Mouse (Mus musculus) C2C12 (cell line): ENCODE measurements around the gene Prpsap2. TPM values are rescaled to one million over a fixed set of nuclear protein-coding genes. Genes with fewer than 3 reads are reported as not detected.
A peak's percentile ranks its signal among the peaks of the same experiment; 100 is the strongest.

Experiments
- H3K27me3 ChIP-seq: one replicate; pipeline ENCODE4 v1.6.1; 2011; ENCODE audit not compliant: control insufficient read depth, insufficient read depth, insufficient read length
- H3K36me3 ChIP-seq: one replicate; pipeline ENCODE4 v1.6.1; 2011; ENCODE audit not compliant: control insufficient read depth, insufficient read depth
- H3K4me3 ChIP-seq: one replicate; pipeline ENCODE4 v1.5.1; 2011; ENCODE audit warnings: mild to moderate bottlenecking, control low read depth; ENCODE audit not compliant: poor library complexity, insufficient read depth, severe bottlenecking
- H3K79me2 ChIP-seq: one replicate; pipeline ENCODE4 v1.6.1; 2011; ENCODE audit not compliant: control insufficient read depth, insufficient read depth
- H3K79me3 ChIP-seq: one replicate; pipeline ENCODE4 v1.6.1; 2011; ENCODE audit warnings: low read depth, control low read depth
- H3ac ChIP-seq: one replicate; pipeline ENCODE3; 2011; ENCODE audit warnings: low read depth; ENCODE audit not compliant: control insufficient read depth, insufficient read length
- CEBPB ChIP-seq: IDR thresholded peaks from one replicate; pipeline ENCODE4 v1.6.1; 2011; ENCODE audit warnings: low read depth, mild to moderate bottlenecking, control low read depth, moderate library complexity
- CTCF ChIP-seq: IDR thresholded peaks from one replicate; pipeline ENCODE4 v1.5.1; 2011; ENCODE audit not compliant: control insufficient read depth, insufficient read depth, insufficient read length
- FOSL1 ChIP-seq: IDR thresholded peaks from one replicate; pipeline ENCODE4 v1.8.0; 2011; ENCODE audit warnings: mild to moderate bottlenecking, low read length; ENCODE audit not compliant: poor library complexity, insufficient read depth, severe bottlenecking
- MAX ChIP-seq: IDR thresholded peaks from one replicate; pipeline ENCODE4 v1.6.1; 2011; ENCODE audit warnings: mild to moderate bottlenecking, control low read depth
- MYOD1 ChIP-seq: IDR thresholded peaks from one replicate; pipeline ENCODE4 v1.6.1; 2011; ENCODE audit warnings: low read depth; ENCODE audit not compliant: control insufficient read depth, insufficient read length
- MYOG ChIP-seq: IDR thresholded peaks from one replicate; pipeline ENCODE4 v1.6.1; 2011; ENCODE audit not compliant: control insufficient read depth, insufficient read length; ENCODE audit errors: extremely low read depth
- USF1 ChIP-seq: IDR thresholded peaks from one replicate; pipeline ENCODE4 v1.6.1; 2011; ENCODE audit warnings: low read depth, mild to moderate bottlenecking, control low read depth, moderate library complexity
- polyA plus RNA-seq: library from polyadenylated mRNA; unstranded; fragments of >200 nt; fragmentation: generic; extraction: Trizol; gene quantifications from one replicate; pipeline ENCODE4 v1.2.1, GENCODE M21; 2012; ENCODE audit warnings: missing spikeins

The Prpsap2 gene
- polyA plus RNA-seq, 1 experiment = 15.9 TPM

DNA sequence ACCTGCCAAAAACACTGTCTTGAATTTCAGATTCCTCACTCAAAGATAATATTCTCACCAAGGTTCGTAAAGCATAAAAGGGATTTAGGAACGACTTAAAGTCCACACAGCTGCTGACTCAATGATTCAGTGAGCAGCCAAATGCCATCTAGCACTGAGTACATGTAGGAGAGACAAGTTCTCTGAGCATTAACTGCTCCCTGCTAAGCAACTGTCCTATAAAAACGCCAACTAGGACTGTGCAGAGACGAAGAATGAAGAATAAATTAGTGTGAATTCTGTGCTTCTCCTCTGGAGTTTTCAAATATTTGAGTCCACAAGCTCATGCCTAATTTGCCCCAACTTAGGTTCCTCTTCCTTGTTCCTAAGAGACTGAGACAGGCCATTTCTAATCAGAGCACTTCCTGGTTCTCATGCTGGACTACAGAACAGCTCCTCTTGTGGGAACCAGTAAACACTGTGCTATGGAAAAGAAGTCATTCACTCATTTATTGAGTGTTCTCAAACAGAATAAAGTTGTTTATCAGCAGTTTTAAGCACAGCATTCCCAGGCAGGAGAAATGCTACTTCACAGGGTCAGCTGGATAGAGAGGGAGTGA, 12.8 kb upstream of the Prpsap2 start:
- Histone ChIP-seq H3K36me3 (peaks cover 19% of the 10 kb centered on the region), H3ac (no peak overlapping the region), H3K4me3 (no peak overlapping the region), H3K79me2 (no peaks in the 10 kb centered on the region), H3K79me3 (no peaks in the 10 kb centered on the region), H3K27me3 (no peaks in the 10 kb centered on the region)
- TF ChIP-seq CEBPB = no peak
- TF ChIP-seq MAX = no peak
- TF ChIP-seq MYOD1 = no peak
- TF ChIP-seq CTCF = no peak
- TF ChIP-seq MYOG = no peak
- TF ChIP-seq USF1 = no peak
- TF ChIP-seq FOSL1 = no peak

DNA sequence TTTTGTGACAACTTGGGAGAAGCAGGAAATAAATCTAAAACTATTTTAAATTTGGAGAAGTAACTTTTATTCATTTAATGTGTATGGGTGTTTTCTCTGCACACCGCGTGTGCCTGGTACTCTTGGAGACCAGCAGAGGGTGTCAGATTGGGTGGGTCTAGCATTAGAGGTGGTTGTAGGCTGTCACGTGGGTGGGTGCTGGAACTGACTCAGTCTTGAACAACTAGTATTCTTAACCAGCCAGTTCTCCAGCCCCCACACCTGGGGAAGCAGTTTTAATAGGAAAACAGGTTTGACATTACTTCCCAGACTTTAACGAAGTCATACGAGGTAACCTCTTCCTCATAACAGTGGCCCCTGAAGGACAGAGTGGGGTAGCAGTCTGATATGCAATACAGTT, 1.4 kb downstream of the Prpsap2 start:
- Histone ChIP-seq H3K79me3 (peaks cover 10% of the 10 kb centered on the region), H3K27me3 (no peaks in the 10 kb centered on the region), H3K79me2 (peaks cover 44% of the 10 kb centered on the region), H3ac (peak overlapping the region; percentile 12), H3K4me3 (peak overlapping the region; percentile 52), H3K36me3 (peaks cover 6% of the 10 kb centered on the region)
- no peak for TF ChIP-seq MAX
- TF ChIP-seq MYOG = no peak
- TF ChIP-seq CTCF = peak; percentile 1
- peak; percentile 73 for TF ChIP-seq USF1

DNA sequence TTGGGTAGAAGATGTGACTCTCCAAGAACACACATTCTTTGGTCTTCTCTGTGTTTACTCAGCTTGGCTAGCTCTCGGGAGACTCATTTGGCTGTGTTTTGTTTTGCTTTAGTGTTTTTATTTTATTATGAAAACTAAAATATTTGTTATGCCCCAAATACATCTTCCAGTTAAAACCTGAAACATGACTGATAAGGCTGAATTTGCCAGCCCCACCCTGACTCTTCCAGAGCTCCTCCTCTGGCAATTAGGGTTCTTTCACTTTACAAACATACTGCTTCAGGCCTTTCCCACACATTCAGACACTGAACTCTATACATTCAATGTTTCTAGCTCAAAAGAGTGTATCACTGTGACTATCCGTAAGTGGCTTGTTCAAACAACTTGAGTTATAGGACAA, 4.7 kb downstream of the Prpsap2 start:
- Histone ChIP-seq H3K4me3 (no peak overlapping the region), H3K27me3 (no peaks in the 10 kb centered on the region), H3K36me3 (peaks cover 34% of the 10 kb centered on the region)

DNA sequence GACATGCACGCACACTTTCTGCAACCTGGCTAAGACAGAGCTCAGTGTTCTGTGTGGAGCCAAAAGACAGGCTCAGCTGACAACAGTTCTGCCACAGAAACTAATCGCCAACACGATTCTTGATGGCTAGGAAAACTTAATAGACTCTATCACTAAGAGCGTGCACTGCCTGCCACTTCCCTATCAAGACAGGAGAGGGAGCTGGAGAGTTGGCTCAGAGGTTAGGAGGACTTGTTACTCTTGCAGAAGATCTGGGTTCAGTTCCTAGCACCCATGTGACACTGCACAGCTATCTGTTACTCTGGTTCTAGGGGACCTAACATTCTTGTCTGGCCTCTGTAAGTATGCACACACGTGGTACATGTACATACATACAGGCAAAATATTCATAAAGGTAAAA, 10.3 kb downstream of the Prpsap2 start:
- no peak for TF ChIP-seq MYOG
- no peak for TF ChIP-seq USF1
- no peak for TF ChIP-seq MYOD1
- TF ChIP-seq CEBPB = no peak
- no peak for TF ChIP-seq MAX
- no peak for TF ChIP-seq FOSL1
- TF ChIP-seq CTCF = no peak
- no peaks in the 10 kb centered on the region for H3K27me3 ChIP-seq
- H3K79me3 ChIP-seq = no peaks in the 10 kb centered on the region
- no peak overlapping the region for H3ac ChIP-seq
- no peaks in the 10 kb centered on the region for H3K79me2 ChIP-seq
- no peak overlapping the region for H3K4me3 ChIP-seq
- peaks cover 76% of the 10 kb centered on the region for H3K36me3 ChIP-seq

More for the DNA sequence above, 4.7 kb downstream of the Prpsap2 start:
- Histone ChIP-seq H3ac (no peak overlapping the region), H3K79me3 (peaks cover 10% of the 10 kb centered on the region), H3K79me2 (peaks cover 44% of the 10 kb centered on the region)
- TF ChIP-seq MAX (no peak), MYOD1 (no peak), CTCF (no peak), USF1 (no peak), MYOG (no peak), CEBPB (no peak), FOSL1 (no peak)

DNA sequence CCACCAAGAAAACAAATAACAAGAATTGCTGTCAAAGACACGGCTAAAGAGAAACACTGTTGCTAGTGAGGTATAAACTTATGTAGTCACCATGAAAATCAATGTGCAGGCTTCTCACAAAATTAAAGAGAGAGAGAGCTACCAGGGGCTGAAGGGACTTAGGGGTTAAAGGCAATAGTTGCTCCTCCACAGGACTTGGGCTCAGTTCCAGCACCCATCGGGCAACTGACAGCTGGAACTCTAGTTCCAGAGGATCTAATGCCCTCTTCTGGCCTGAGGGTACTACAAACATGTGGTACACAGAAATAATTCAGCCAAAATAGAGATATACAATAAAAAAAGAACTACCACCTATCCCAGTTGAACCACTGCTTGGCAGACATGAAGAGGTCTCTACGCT, 14.7 kb downstream of the Prpsap2 start:
- H3K79me2 ChIP-seq = no peaks in the 10 kb centered on the region
- no peak overlapping the region for H3ac ChIP-seq
- H3K79me3 ChIP-seq = no peaks in the 10 kb centered on the region
- peaks cover 82% of the 10 kb centered on the region for H3K36me3 ChIP-seq
- TF ChIP-seq CTCF (no peak), USF1 (no peak), MAX (no peak), MYOG (no peak), CEBPB (no peak), FOSL1 (no peak), MYOD1 (no peak)
- no peak overlapping the region for H3K4me3 ChIP-seq
- H3K27me3 ChIP-seq = no peaks in the 10 kb centered on the region

DNA sequence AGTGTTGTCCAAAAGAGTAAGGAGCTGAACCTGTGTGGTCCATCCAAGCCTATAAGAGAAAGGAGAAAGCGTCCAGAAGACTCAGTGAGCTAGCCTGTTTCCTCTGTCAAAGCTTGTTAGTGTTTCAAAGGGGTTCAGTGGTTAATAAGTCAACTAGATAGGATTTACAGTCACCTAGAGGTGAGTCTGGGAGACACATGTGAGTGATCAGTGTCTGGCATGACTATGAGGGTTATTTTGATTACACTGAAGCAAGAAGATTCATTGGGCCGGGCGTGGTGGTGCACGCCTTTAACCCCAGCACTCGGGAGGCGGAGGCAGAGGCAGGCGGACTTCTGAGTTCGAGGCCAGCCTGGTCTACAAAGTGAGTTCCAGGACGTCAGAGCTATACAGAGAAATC, 16.1 kb downstream of the Prpsap2 start:
- peaks cover 81% of the 10 kb centered on the region for H3K36me3 ChIP-seq

More for the DNA sequence above, 16.1 kb downstream of the Prpsap2 start:
- Histone ChIP-seq H3K27me3 (no peaks in the 10 kb centered on the region), H3K4me3 (no peak overlapping the region), H3K79me2 (no peaks in the 10 kb centered on the region), H3K79me3 (no peaks in the 10 kb centered on the region), H3ac (no peak overlapping the region)
- TF ChIP-seq USF1 (no peak), CEBPB (no peak), MYOG (no peak)
